Mouse (Mus musculus): Measurements from ENCODE around the gene Slco6c1. TPM values are rescaled to one million over a fixed set of nuclear protein-coding genes. Genes with fewer than 3 reads are reported as not detected.
A peak's percentile ranks its signal among the peaks of the same experiment; 100 is the strongest.

Slco6c1 gene
- polyA plus RNA-seq (2012; rRNA removed), result 33.8 and 45.4 TPM in 2 replicates

DNA sequence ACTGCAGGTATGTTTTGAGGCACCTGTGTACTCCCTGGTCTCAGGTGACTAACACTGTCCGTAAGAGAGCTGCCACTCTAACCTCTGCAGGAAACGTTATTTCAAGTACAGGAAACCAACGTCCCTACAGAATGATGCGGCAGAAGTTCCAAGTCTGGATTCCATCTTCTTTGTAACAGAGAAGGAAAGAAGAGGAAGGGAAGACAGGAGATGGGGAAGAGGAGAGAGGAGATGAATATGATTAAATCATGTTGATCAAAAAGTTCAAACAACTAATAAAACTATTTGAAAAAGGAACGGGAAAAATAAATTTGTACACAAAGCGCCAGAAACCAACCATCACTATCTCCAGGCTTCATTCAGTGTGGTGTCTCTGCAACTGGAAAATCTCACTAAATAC, at the start of gene Slco6c1:
Gene Slco6c1, minus strand, starts transcription at position 101 of the 400 bp plus-strand sequence.
- no peak for TF ChIP-seq POLR2A (IDR thresholded peaks at IDR 0.05; ENCODE audit: control insufficient read depth, low read depth, low read length)
- TF ChIP-seq CTCF (IDR thresholded peaks at IDR 0.05; ENCODE audit: control insufficient read depth, insufficient read depth, insufficient replicate concordance, low read depth, low read length), result no peak
- no peaks in the 10 kb centered on the region for H3K36me3 ChIP-seq (ENCODE audit: control insufficient read depth, insufficient read depth, low read length)
- H3K27ac ChIP-seq (ENCODE audit: control insufficient read depth, insufficient read depth, low read depth, low read length), result peak within 1 kb of the TSS; percentile 84
- H3K27me3 ChIP-seq (ENCODE audit: control insufficient read depth, insufficient read depth, low read length), result no peaks in the 10 kb centered on the region
- H3K4me3 ChIP-seq (ENCODE audit: control insufficient read depth, low read depth, low read length), result peak within 1 kb of the TSS; percentile 85
- H3K4me1 ChIP-seq (ENCODE audit: control insufficient read depth, insufficient read depth, low read length), result no peaks in the 10 kb centered on the region; the same call in 1 of the 2 replicates

DNA sequence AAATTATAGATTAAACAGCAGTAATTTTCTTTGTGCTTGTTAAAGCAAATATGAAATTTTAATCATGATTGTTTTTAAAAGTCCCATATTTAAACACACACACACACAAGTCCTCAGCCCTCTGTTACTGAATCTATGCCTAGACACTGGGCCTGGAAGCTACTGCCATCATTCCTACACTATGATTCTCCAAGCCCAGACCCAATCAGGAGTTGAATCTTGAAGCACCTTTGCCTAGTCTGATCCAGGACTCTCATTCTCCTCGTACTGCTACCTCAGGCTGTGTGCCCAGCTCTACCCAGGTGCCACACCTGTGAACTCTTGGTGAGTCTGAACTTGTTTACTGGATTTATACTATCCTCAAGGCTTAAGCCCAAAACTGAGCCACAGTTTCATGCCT, 89.1 kb downstream of the Slco6c1 start:
- no peak overlapping the region for H3K27ac ChIP-seq (ENCODE audit: control insufficient read depth, insufficient read depth, low read depth, low read length)
- H3K4me1 ChIP-seq (ENCODE audit: control insufficient read depth, insufficient read depth, low read length), result no peaks in the 10 kb centered on the region
- no peaks in the 10 kb centered on the region for H3K27me3 ChIP-seq (ENCODE audit: control insufficient read depth, insufficient read depth, low read length)
- TF ChIP-seq POLR2A (IDR thresholded peaks at IDR 0.05; ENCODE audit: control insufficient read depth, low read depth, low read length), result no peak
- TF ChIP-seq CTCF (IDR thresholded peaks at IDR 0.05; ENCODE audit: control insufficient read depth, insufficient read depth, insufficient replicate concordance, low read depth, low read length), result no peak
- H3K36me3 ChIP-seq (ENCODE audit: control insufficient read depth, insufficient read depth, low read length), result no peaks in the 10 kb centered on the region
- no peak overlapping the region for H3K4me3 ChIP-seq (ENCODE audit: control insufficient read depth, low read depth, low read length)

DNA sequence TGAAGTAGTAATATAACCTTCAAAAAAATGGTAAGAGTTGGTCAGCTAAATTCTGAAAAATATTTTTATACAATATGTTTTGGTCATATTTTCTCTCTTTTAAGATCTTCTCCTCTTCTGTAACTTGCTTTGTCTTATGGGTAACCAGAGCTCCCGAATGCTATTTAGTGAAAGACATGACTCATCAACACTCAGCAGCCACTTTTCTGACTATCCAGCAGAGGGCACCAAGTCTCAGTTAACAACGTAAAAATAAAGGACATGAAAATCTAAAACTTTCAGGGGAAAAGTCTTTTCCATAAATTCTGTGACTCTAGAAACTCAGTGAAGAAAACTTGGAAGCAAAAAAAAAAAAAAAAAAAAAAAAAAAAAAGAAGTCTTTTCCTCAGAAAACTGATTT, 89.6 kb downstream of the Slco6c1 start:
- Histone ChIP-seq H3K36me3 (ENCODE audit: control insufficient read depth, insufficient read depth, low read length) (no peaks in the 10 kb centered on the region), H3K27me3 (ENCODE audit: control insufficient read depth, insufficient read depth, low read length) (no peaks in the 10 kb centered on the region), H3K4me1 (ENCODE audit: control insufficient read depth, insufficient read depth, low read length) (no peaks in the 10 kb centered on the region), H3K4me3 (ENCODE audit: control insufficient read depth, low read depth, low read length) (no peak overlapping the region), H3K27ac (ENCODE audit: control insufficient read depth, insufficient read depth, low read depth, low read length) (no peak overlapping the region)
- no peak for TF ChIP-seq POLR2A (IDR thresholded peaks at IDR 0.05; ENCODE audit: control insufficient read depth, low read depth, low read length)
- no peak for TF ChIP-seq CTCF (IDR thresholded peaks at IDR 0.05; ENCODE audit: control insufficient read depth, insufficient read depth, insufficient replicate concordance, low read depth, low read length)

DNA sequence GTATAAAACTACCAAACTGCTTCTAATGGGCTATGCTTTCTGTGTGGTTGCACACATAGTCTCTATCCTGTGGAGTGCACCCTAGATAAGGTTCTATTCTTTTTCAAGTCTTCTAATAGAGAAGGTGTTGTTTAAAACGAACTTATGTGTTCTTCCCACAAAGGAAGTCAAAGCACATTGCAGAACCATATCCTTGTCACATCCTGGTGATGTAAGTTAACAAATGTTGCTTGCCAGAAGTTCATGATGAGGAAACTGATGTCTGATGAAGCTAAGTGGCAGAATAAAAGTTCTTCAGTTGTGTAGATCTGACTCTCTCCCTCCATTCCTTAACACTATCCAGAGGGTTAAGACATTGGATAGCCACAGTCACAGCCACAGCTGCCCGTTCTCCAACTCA, 90.1 kb downstream of the Slco6c1 start:
- no peak overlapping the region for H3K27ac ChIP-seq (ENCODE audit: control insufficient read depth, insufficient read depth, low read depth, low read length)
- no peak for TF ChIP-seq POLR2A (IDR thresholded peaks at IDR 0.05; ENCODE audit: control insufficient read depth, low read depth, low read length)
- TF ChIP-seq CTCF (IDR thresholded peaks at IDR 0.05; ENCODE audit: control insufficient read depth, insufficient read depth, insufficient replicate concordance, low read depth, low read length), result no peak
- no peaks in the 10 kb centered on the region for H3K4me1 ChIP-seq (ENCODE audit: control insufficient read depth, insufficient read depth, low read length)
- H3K4me3 ChIP-seq (ENCODE audit: control insufficient read depth, low read depth, low read length), result no peak overlapping the region
- no peaks in the 10 kb centered on the region for H3K36me3 ChIP-seq (ENCODE audit: control insufficient read depth, insufficient read depth, low read length)
- H3K27me3 ChIP-seq (ENCODE audit: control insufficient read depth, insufficient read depth, low read length), result no peaks in the 10 kb centered on the region

DNA sequence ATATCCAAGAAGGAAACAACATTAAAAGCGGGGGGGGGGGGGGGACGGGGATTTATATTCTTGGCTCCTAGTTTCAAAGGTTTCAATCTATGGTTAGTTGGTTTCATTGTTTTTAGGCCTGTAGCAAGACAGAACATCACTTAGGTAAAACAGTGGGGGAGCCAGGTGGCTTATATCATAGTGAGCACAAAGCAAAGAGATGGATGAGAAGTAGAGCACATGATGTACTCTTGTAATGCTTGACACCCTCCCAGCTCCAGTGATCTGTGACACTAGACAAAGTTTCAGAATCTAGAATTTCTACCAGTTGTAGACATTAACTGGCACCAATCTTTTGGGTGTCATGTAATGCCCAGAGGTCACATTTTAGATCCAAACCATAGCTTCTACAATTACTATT, 106.7 kb downstream of the Slco6c1 start:
- Histone ChIP-seq H3K4me1 (ENCODE audit: control insufficient read depth, insufficient read depth, low read length) (no peaks in the 10 kb centered on the region), H3K4me3 (ENCODE audit: control insufficient read depth, low read depth, low read length) (no peak overlapping the region), H3K27ac (ENCODE audit: control insufficient read depth, insufficient read depth, low read depth, low read length) (no peak overlapping the region), H3K36me3 (ENCODE audit: control insufficient read depth, insufficient read depth, low read length) (no peaks in the 10 kb centered on the region), H3K27me3 (ENCODE audit: control insufficient read depth, insufficient read depth, low read length) (no peaks in the 10 kb centered on the region)
- TF ChIP-seq POLR2A (IDR thresholded peaks at IDR 0.05; ENCODE audit: control insufficient read depth, low read depth, low read length), result no peak
- TF ChIP-seq CTCF (IDR thresholded peaks at IDR 0.05; ENCODE audit: control insufficient read depth, insufficient read depth, insufficient replicate concordance, low read depth, low read length), result no peak

DNA sequence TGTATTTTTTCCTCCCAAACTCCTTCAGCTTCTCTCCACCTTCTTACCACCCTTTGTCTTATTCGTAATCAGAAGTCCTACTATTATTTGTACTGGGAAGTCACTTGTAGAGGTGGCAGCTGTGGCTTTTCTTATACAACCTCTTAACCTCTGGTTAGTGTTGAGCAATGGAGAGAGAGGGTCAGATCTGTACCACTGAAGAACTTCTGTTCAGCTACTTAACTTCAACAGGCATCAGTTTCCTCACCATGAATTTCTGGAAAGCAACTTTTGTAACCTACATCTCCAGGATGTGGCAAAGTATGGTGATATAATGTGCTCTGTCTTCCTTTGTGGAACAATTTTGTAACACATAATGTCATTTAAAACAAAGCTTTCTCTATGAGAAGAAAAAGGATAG, 108.7 kb downstream of the Slco6c1 start:
- Histone ChIP-seq H3K4me1 (ENCODE audit: control insufficient read depth, insufficient read depth, low read length) (no peaks in the 10 kb centered on the region), H3K27ac (ENCODE audit: control insufficient read depth, insufficient read depth, low read depth, low read length) (no peak overlapping the region), H3K36me3 (ENCODE audit: control insufficient read depth, insufficient read depth, low read length) (no peaks in the 10 kb centered on the region), H3K27me3 (ENCODE audit: control insufficient read depth, insufficient read depth, low read length) (no peaks in the 10 kb centered on the region), H3K4me3 (ENCODE audit: control insufficient read depth, low read depth, low read length) (no peak overlapping the region)
- TF ChIP-seq POLR2A (IDR thresholded peaks at IDR 0.05; ENCODE audit: control insufficient read depth, low read depth, low read length) (no peak), CTCF (IDR thresholded peaks at IDR 0.05; ENCODE audit: control insufficient read depth, insufficient read depth, insufficient replicate concordance, low read depth, low read length) (no peak)

DNA sequence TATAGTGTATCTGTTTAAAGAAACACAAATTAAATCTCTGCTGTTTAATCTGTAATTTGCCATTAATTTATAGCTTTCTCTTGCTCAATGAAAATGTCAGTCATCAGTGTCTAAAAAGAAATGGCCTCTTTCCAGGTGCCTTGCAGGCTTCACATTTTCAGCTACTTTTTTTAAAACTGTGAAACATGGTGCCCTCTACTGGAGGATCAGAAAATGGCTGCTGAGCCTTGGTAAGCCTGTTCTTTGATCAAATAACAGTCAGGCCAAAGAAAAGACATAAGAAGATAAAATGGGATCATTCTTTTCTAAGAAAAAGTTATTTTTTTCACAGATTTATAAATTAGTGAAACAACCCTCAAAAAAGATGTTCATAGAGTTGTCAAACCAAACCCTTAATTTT, 109.1 kb downstream of the Slco6c1 start:
- H3K36me3 ChIP-seq (ENCODE audit: control insufficient read depth, insufficient read depth, low read length), result no peaks in the 10 kb centered on the region
- no peak overlapping the region for H3K4me3 ChIP-seq (ENCODE audit: control insufficient read depth, low read depth, low read length)
- no peak for TF ChIP-seq CTCF (IDR thresholded peaks at IDR 0.05; ENCODE audit: control insufficient read depth, insufficient read depth, insufficient replicate concordance, low read depth, low read length)
- TF ChIP-seq POLR2A (IDR thresholded peaks at IDR 0.05; ENCODE audit: control insufficient read depth, low read depth, low read length), result no peak
- no peaks in the 10 kb centered on the region for H3K4me1 ChIP-seq (ENCODE audit: control insufficient read depth, insufficient read depth, low read length)
- no peak overlapping the region for H3K27ac ChIP-seq (ENCODE audit: control insufficient read depth, insufficient read depth, low read depth, low read length)
- H3K27me3 ChIP-seq (ENCODE audit: control insufficient read depth, insufficient read depth, low read length), result no peaks in the 10 kb centered on the region
